Mouse (Mus musculus) intestine, embryonic 15.5 days (tissue): ENCODE results near the gene Teddm1a. TPM values are rescaled to one million over a fixed set of nuclear protein-coding genes. Genes with fewer than 3 reads are reported as not detected.
A peak's percentile ranks its signal among the peaks of the same experiment; 100 is the strongest.

Experiments used
- ATAC-seq: fragments of 200-750 bp; cut with Nextera tagmentation; 2 replicates; pipeline ENCODE4 v1.8.0; 2017; ENCODE audit warnings: moderate TSS enrichment, moderate library complexity
- H3K27ac ChIP-seq: fragments of 300-500 bp; sonication (generic); 2 replicates; pipeline ENCODE4 v1.5.1; 2015; ENCODE audit warnings: mild to moderate bottlenecking, inconsistent platforms
- H3K27me3 ChIP-seq: fragments of 300-500 bp; sonication (generic); replicated peaks from 2 replicates; pipeline ENCODE4 v1.6.1; 2015; ENCODE audit warnings: inconsistent platforms
- H3K36me3 ChIP-seq: fragments of 300-500 bp; sonication (generic); 2 replicates; pipeline ENCODE4 v1.6.1; 2015; ENCODE audit warnings: inconsistent platforms
- H3K4me1 ChIP-seq: fragments of 300-500 bp; sonication (generic); replicated peaks from 2 replicates; pipeline ENCODE4 v1.6.1; 2015; ENCODE audit warnings: inconsistent platforms
- H3K4me2 ChIP-seq: fragments of 300-500 bp; sonication (generic); replicated peaks from 2 replicates; pipeline ENCODE4 v1.6.1; 2015; ENCODE audit warnings: mild to moderate bottlenecking, inconsistent platforms
- H3K4me3 ChIP-seq: fragments of 300-500 bp; sonication (generic); replicated peaks from 2 replicates; pipeline ENCODE4 v1.5.1; 2015; ENCODE audit warnings: inconsistent platforms
- H3K9ac ChIP-seq: fragments of 300-500 bp; sonication (generic); 2 replicates; pipeline ENCODE4 v1.6.1; 2015; ENCODE audit warnings: inconsistent platforms
- H3K9me3 ChIP-seq: fragments of 300-500 bp; sonication (generic); 2 replicates; pipeline ENCODE4 v1.6.1; 2016; ENCODE audit warnings: inconsistent platforms
- WGBS: fragments of 180-500 bp; shearing (Covaris S2); methylation state at CpG from one replicate; pipeline ENCODE4 v1.1.7; 2015; 5-methylcytosine and 5-hydroxymethylcytosine counted together
- polyA plus RNA-seq: library from polyadenylated mRNA; unstranded; fragments of >200 nt; fragmentation: Nextera tagmentation; extraction: Ambion mirVana; gene quantifications from 2 replicates; pipeline ENCODE4 v1.2.1, GENCODE M21; 2015

Teddm1a gene
- polyA plus RNA-seq, 1 experiment from 2014 or later = not detected

GRCm38 (mm10) chr1:153894201-153894893, 2.8 kb downstream of the Teddm1a start:
- no peaks in the 10 kb centered on the region for H3K9me3 ChIP-seq
- no peak overlapping the region for H3K9ac ChIP-seq
- no peak overlapping the region for H3K4me2 ChIP-seq
- no peaks in the 10 kb centered on the region for H3K36me3 ChIP-seq
- WGBS = 58% methylated on average over 8 of the region's 8 CpGs
- no peak overlapping the region for H3K27ac ChIP-seq
- H3K27me3 ChIP-seq = no peaks in the 10 kb centered on the region
- ATAC-seq = no peak
- 0 out of 2 replicates have a peak, but pooled peaks cover 3% of the 10 kb centered on the region for H3K4me1 ChIP-seq
- H3K4me3 ChIP-seq = no peak overlapping the region

GRCm38 (mm10) chr1:153894979-153895378, 3.4 kb downstream of the Teddm1a start:
- Histone ChIP-seq H3K4me3 (no peak overlapping the region), H3K27ac (no peak overlapping the region), H3K36me3 (no peaks in the 10 kb centered on the region), H3K9me3 (no peaks in the 10 kb centered on the region), H3K9ac (no peak overlapping the region), H3K27me3 (no peaks in the 10 kb centered on the region), H3K4me2 (no peak overlapping the region), H3K4me1 (0 out of 2 replicates have a peak, but pooled peaks cover 3% of the 10 kb centered on the region)
- ATAC-seq = no peak
- WGBS = 33% methylated on average over 5 of the region's 5 CpGs

GRCm38 (mm10) chr1:153897196-153897595, 5.7 kb downstream of the Teddm1a start:
- no peaks in the 10 kb centered on the region for H3K9me3 ChIP-seq
- no peak overlapping the region for H3K27ac ChIP-seq
- WGBS = 83% methylated on average over 8 of the region's 8 CpGs
- no peaks in the 10 kb centered on the region for H3K27me3 ChIP-seq
- no peak overlapping the region for H3K9ac ChIP-seq
- no peak for ATAC-seq
- H3K36me3 ChIP-seq = no peaks in the 10 kb centered on the region
- no peak overlapping the region for H3K4me3 ChIP-seq
- 0 out of 2 replicates have a peak, but pooled peaks cover 6% of the 10 kb centered on the region for H3K4me1 ChIP-seq
- no peak overlapping the region for H3K4me2 ChIP-seq

GRCm38 (mm10) chr1:153898989-153899730, 7.6 kb downstream of the Teddm1a start:
- Histone ChIP-seq H3K9ac (peak overlapping the region; percentile 84), H3K9me3 (no peaks in the 10 kb centered on the region), H3K27me3 (no peaks in the 10 kb centered on the region), H3K4me3 (peak overlapping the region; percentile 90), H3K36me3 (peaks cover 4% of the 10 kb centered on the region; the same call in 1 of the 2 replicates), H3K4me2 (peak overlapping the region; percentile 78), H3K4me1 (peaks cover 6% of the 10 kb centered on the region; the same call in 1 of the 2 replicates), H3K27ac (peak overlapping the region; percentile 97)
- ATAC-seq = peak; percentile 55
- WGBS = 19% methylated on average over 22 of the region's 22 CpGs

- Histone ChIP-seq H3K27me3 (no peaks in the 10 kb centered on the region), H3K4me3 (peak within 1 kb of the TSS; percentile 90), H3K27ac (peak within 1 kb of the TSS; percentile 97), H3K9ac (peak within 1 kb of the TSS; percentile 84), H3K9me3 (no peaks in the 10 kb centered on the region), H3K4me2 (peak within 1 kb of the TSS; percentile 78), H3K4me1 (peaks cover 6% of the 10 kb centered on the region; the same call in 1 of the 2 replicates), H3K36me3 (peaks cover 8% of the 10 kb centered on the region)
- 0% methylated on average over 51 of the region's 51 CpGs for WGBS
- peak; percentile 98 for ATAC-seq
Observed at GRCm38 (mm10) chr1:153899731-153900380, 8.3 kb downstream of the Teddm1a start, which contains the start of the genes Glul and Teddm2. Gene Glul, plus strand, starts transcription at chr1:153899944. Gene Teddm2, minus strand, starts transcription at chr1:153900228.

GRCm38 (mm10) chr1:153900381-153900780, 8.8 kb downstream of the Teddm1a start:
- H3K4me2 ChIP-seq = peak overlapping the region; percentile 78
- no peaks in the 10 kb centered on the region for H3K9me3 ChIP-seq
- ATAC-seq = peak; percentile 50
- peak overlapping the region; percentile 90 for H3K4me3 ChIP-seq
- peaks cover 6% of the 10 kb centered on the region; the same call in 1 of the 2 replicates for H3K4me1 ChIP-seq
- peak overlapping the region; percentile 97 for H3K27ac ChIP-seq
- H3K27me3 ChIP-seq = no peaks in the 10 kb centered on the region
- WGBS = under 1% methylated on average over 36 of the region's 36 CpGs
- peaks cover 13% of the 10 kb centered on the region for H3K36me3 ChIP-seq
- peak overlapping the region; percentile 84 for H3K9ac ChIP-seq

- 2% methylated on average over 25 of the region's 25 CpGs for WGBS
- Histone ChIP-seq H3K4me3 (peak overlapping the region; percentile 90), H3K4me2 (peak overlapping the region; percentile 78), H3K9ac (peak overlapping the region; percentile 84), H3K27me3 (no peaks in the 10 kb centered on the region), H3K9me3 (no peaks in the 10 kb centered on the region), H3K4me1 (peaks cover 6% of the 10 kb centered on the region; the same call in 1 of the 2 replicates), H3K36me3 (peaks cover 16% of the 10 kb centered on the region), H3K27ac (peak overlapping the region; percentile 97)
- ATAC-seq = no peak
Observed at GRCm38 (mm10) chr1:153900860-153901730, 9.6 kb downstream of the Teddm1a start.

- H3K9ac ChIP-seq = no peak overlapping the region
- no peaks in the 10 kb centered on the region for H3K27me3 ChIP-seq
- ATAC-seq = no peak
- H3K36me3 ChIP-seq = peaks cover 28% of the 10 kb centered on the region
- 84% methylated on average over 13 of the region's 13 CpGs for WGBS
- peaks cover 6% of the 10 kb centered on the region; the same call in 1 of the 2 replicates for H3K4me1 ChIP-seq
- H3K27ac ChIP-seq = no peak overlapping the region
- H3K4me3 ChIP-seq = no peak overlapping the region
- no peaks in the 10 kb centered on the region for H3K9me3 ChIP-seq
- H3K4me2 ChIP-seq = no peak overlapping the region
Observed at GRCm38 (mm10) chr1:153903006-153903405, 11.5 kb downstream of the Teddm1a start.

GRCm38 (mm10) chr1:153904236-153904635, 12.7 kb downstream of the Teddm1a start:
- 93% methylated on average over 14 of the region's 14 CpGs for WGBS
- Histone ChIP-seq H3K27me3 (no peaks in the 10 kb centered on the region), H3K4me1 (peaks cover 3% of the 10 kb centered on the region; the same call in 1 of the 2 replicates), H3K4me2 (no peak overlapping the region), H3K4me3 (no peak overlapping the region), H3K36me3 (peaks cover 32% of the 10 kb centered on the region), H3K9ac (no peak overlapping the region), H3K27ac (no peak overlapping the region), H3K9me3 (no peaks in the 10 kb centered on the region)
- ATAC-seq = no peak

GRCm38 (mm10) chr1:153905884-153906283, 14.3 kb downstream of the Teddm1a start:
- Histone ChIP-seq H3K36me3 (peaks cover 32% of the 10 kb centered on the region), H3K9me3 (no peaks in the 10 kb centered on the region), H3K4me2 (no peak overlapping the region), H3K4me1 (peaks cover 3% of the 10 kb centered on the region; the same call in 1 of the 2 replicates), H3K27me3 (no peaks in the 10 kb centered on the region), H3K4me3 (no peak overlapping the region), H3K9ac (no peak overlapping the region), H3K27ac (no peak overlapping the region)
- WGBS = 93% methylated on average over 3 of the region's 3 CpGs
- ATAC-seq = no peak

- H3K36me3 ChIP-seq = peaks cover 32% of the 10 kb centered on the region
- no peaks in the 10 kb centered on the region for H3K27me3 ChIP-seq
- no peak overlapping the region for H3K4me3 ChIP-seq
- WGBS = 87% methylated on average over 6 of the region's 6 CpGs
- H3K4me1 ChIP-seq = no peaks in the 10 kb centered on the region; the same call in 1 of the 2 replicates
- H3K4me2 ChIP-seq = no peak overlapping the region
- no peaks in the 10 kb centered on the region for H3K9me3 ChIP-seq
- H3K27ac ChIP-seq = no peak overlapping the region
- no peak overlapping the region for H3K9ac ChIP-seq
- ATAC-seq = no peak
Observed at GRCm38 (mm10) chr1:153908208-153908607, 16.7 kb downstream of the Teddm1a start.
